Mouse (Mus musculus): ENCODE measurements at regions not wholly inside any gene's neighbourhood (a gene's known extent, or its start where the extent isn't known, plus 50 kb on each side); places are given as distances from the start of the nearest gene placed in this dataset.

DNA sequence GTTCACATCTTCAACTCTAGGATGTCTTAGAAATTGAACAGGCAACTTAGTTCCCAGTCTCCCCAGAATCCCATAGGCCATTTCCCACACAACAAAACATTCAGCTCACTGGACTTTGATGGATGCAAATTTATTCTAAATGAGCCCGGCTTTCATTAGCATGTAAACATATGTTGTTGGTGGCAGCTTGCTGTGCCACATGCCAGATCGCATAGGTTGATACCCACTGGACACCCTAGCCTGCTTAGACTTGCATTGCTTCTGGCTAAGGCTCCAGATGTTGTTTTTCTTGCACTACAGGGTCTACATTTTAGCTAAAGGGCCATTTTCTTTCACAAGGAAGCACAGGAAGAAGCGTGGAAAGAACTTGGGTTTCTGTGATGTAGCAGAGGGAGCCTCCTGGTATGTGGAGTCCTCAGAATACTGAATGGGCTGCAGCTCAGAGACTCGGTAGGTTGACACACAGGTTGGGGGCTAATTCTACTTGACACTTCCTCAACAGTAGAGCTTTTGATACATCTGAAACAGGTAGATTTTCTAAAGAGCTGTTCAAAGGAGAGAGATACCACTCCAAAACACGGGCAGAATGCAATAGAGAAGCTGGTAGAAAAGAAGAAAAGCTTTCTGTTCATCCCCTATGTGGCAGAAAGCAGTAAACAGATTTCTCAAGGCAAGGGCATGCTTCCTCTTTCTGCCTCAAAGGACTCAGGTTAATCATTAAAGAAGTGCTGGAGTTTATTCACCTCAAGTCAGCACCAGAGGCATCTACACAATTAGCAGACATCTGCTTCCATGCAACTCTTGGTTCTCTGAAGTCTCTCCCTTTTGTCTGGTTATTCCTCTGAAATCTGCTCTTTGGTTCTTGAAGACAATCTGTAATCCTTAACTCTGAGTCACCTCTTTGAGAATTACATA lies 153.9 kb upstream of the Pfkp start:
- TF ChIP-seq EP300 (IDR thresholded peaks at IDR 0.05), result no peak
- no peak for TF ChIP-seq CTCF (IDR thresholded peaks at IDR 0.05)
- Histone ChIP-seq H3K4me3 (ENCODE audit: low read depth, low read length) (no peak overlapping the region), H3K36me3 (ENCODE audit: insufficient read depth, low read length) (no peaks in the 10 kb centered on the region), H3K9ac (replicated peaks; ENCODE audit: low read depth) (no peak overlapping the region), H3K4me1 (ENCODE audit: insufficient read depth, low read depth, low read length) (no peaks in the 10 kb centered on the region), H3K27me3 (replicated peaks; ENCODE audit: insufficient read depth, low read length) (no peaks in the 10 kb centered on the region), H3K9me3 (ENCODE audit: low read length) (no peaks in the 10 kb centered on the region), H3K4me2 (replicated peaks; ENCODE audit: low read depth, low read length) (no peak overlapping the region), H3K27ac (ENCODE audit: low read length) (no peak overlapping the region)
- 61% methylated on average over 5 of the region's 5 CpGs for WGBS
- no peak for ATAC-seq
- DNase-seq (ENCODE audit: low spot score), result no peak

GRCm38 (mm10) chr13:6767936-6768588 lies 119.5 kb upstream of the Pfkp start:
- no peak for ATAC-seq
- TF ChIP-seq EP300 (IDR thresholded peaks at IDR 0.05) (no peak), CTCF (IDR thresholded peaks at IDR 0.05) (no peak)

GRCm38 (mm10) chr13:6757151-6757550 lies 108.6 kb upstream of the Pfkp start:
- ATAC-seq, result no peak
- H3K9ac ChIP-seq (replicated peaks; ENCODE audit: low read depth), result no peak overlapping the region
- 59% methylated on average over 1 of the region's 1 CpGs for WGBS
- no peaks in the 10 kb centered on the region for H3K36me3 ChIP-seq (ENCODE audit: insufficient read depth, low read length)
- no peak overlapping the region for H3K27ac ChIP-seq (ENCODE audit: low read length)
- H3K9me3 ChIP-seq (ENCODE audit: low read length), result no peaks in the 10 kb centered on the region
- no peaks in the 10 kb centered on the region for H3K27me3 ChIP-seq (replicated peaks; ENCODE audit: insufficient read depth, low read length)
- no peak overlapping the region for H3K4me3 ChIP-seq (ENCODE audit: low read depth, low read length)
- no peak for DNase-seq (ENCODE audit: low spot score)
- no peak overlapping the region for H3K4me2 ChIP-seq (replicated peaks; ENCODE audit: low read depth, low read length)
- no peaks in the 10 kb centered on the region for H3K4me1 ChIP-seq (ENCODE audit: insufficient read depth, low read depth, low read length)
- TF ChIP-seq EP300 (IDR thresholded peaks at IDR 0.05), result no peak
- peak; percentile 60 for TF ChIP-seq CTCF (IDR thresholded peaks at IDR 0.05)

More at GRCm38 (mm10) chr13:6767936-6768588, 119.5 kb upstream of the Pfkp start:
- no peaks in the 10 kb centered on the region for H3K9me3 ChIP-seq (ENCODE audit: low read length)
- 75% methylated on average over 6 of the region's 6 CpGs for WGBS
- H3K4me2 ChIP-seq (replicated peaks; ENCODE audit: low read depth, low read length), result no peak overlapping the region
- H3K4me1 ChIP-seq (ENCODE audit: insufficient read depth, low read depth, low read length), result no peaks in the 10 kb centered on the region
- no peak overlapping the region for H3K27ac ChIP-seq (ENCODE audit: low read length)
- H3K4me3 ChIP-seq (ENCODE audit: low read depth, low read length), result no peak overlapping the region
- no peak overlapping the region for H3K9ac ChIP-seq (replicated peaks; ENCODE audit: low read depth)
- DNase-seq (ENCODE audit: low spot score), result no peak
- H3K27me3 ChIP-seq (replicated peaks; ENCODE audit: insufficient read depth, low read length), result no peaks in the 10 kb centered on the region
- no peaks in the 10 kb centered on the region for H3K36me3 ChIP-seq (ENCODE audit: insufficient read depth, low read length)

DNA sequence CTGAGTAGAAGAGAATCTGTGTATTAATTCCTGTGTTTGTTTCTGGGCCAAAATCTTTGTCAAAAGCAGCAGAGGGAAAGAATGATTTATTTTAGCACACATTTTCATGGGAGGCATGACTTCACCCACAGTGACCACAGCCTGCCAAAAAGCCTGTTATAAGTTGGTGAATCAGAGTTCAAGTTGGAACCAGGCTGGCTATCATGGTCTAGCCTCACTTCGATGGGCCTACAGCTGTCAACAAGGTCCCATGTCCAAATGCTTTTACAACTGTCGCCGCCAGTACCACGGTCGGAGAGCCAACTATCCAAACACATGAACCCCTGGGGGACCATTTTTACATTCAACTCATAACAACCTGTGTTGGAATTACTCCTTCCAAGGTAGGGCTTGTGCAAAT lies 103.0 kb upstream of the Pfkp start:
- DNase-seq (ENCODE audit: low spot score) (no peak), ATAC-seq (no peak)
- H3K27me3 ChIP-seq (replicated peaks; ENCODE audit: insufficient read depth, low read length), result no peaks in the 10 kb centered on the region
- TF ChIP-seq CTCF (IDR thresholded peaks at IDR 0.05) (no peak), EP300 (IDR thresholded peaks at IDR 0.05) (no peak)
- WGBS, result 81% methylated on average over 5 of the region's 5 CpGs
- H3K27ac ChIP-seq (ENCODE audit: low read length), result no peak overlapping the region
- H3K4me2 ChIP-seq (replicated peaks; ENCODE audit: low read depth, low read length), result no peak overlapping the region
- no peak overlapping the region for H3K4me3 ChIP-seq (ENCODE audit: low read depth, low read length)
- no peaks in the 10 kb centered on the region for H3K9me3 ChIP-seq (ENCODE audit: low read length)
- H3K9ac ChIP-seq (replicated peaks; ENCODE audit: low read depth), result no peak overlapping the region
- no peaks in the 10 kb centered on the region for H3K4me1 ChIP-seq (ENCODE audit: insufficient read depth, low read depth, low read length)
- H3K36me3 ChIP-seq (ENCODE audit: insufficient read depth, low read length), result no peaks in the 10 kb centered on the region

GRCm38 (mm10) chr13:6751149-6751548 lies 102.6 kb upstream of the Pfkp start:
- ATAC-seq, result no peak
- no peak for TF ChIP-seq CTCF (IDR thresholded peaks at IDR 0.05)
- no peak for TF ChIP-seq EP300 (IDR thresholded peaks at IDR 0.05)
- Histone ChIP-seq H3K36me3 (ENCODE audit: insufficient read depth, low read length) (no peaks in the 10 kb centered on the region), H3K27ac (ENCODE audit: low read length) (no peak overlapping the region), H3K4me3 (ENCODE audit: low read depth, low read length) (no peak overlapping the region), H3K9me3 (ENCODE audit: low read length) (no peaks in the 10 kb centered on the region), H3K9ac (replicated peaks; ENCODE audit: low read depth) (no peak overlapping the region), H3K4me1 (ENCODE audit: insufficient read depth, low read depth, low read length) (no peaks in the 10 kb centered on the region), H3K4me2 (replicated peaks; ENCODE audit: low read depth, low read length) (no peak overlapping the region), H3K27me3 (replicated peaks; ENCODE audit: insufficient read depth, low read length) (no peaks in the 10 kb centered on the region)
- no peak for DNase-seq (ENCODE audit: low spot score)
- WGBS, result 31% methylated on average over 1 of the region's 1 CpGs

DNA sequence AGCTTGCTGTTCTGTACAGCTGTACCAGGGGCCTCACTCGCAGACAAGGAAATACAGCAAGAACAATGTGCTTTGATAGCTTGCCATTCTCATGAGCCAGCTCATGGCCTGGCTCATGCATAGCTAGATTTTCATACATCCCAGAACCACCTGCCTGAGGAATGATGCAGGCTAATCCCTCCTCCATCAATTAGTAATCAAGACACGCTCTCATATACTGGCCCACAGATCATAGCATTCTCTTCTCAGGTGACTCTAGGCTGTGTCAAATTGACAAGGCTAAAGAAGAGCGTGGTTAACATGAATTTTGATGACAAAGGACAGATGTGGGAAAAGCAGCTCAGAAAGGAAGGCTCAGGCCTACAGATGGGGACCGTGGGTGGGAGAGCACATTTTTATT lies 93.3 kb upstream of the Pfkp start:
- TF ChIP-seq CTCF (IDR thresholded peaks at IDR 0.05) (no peak), EP300 (IDR thresholded peaks at IDR 0.05) (no peak)

More for the DNA sequence above, 93.3 kb upstream of the Pfkp start:
- ATAC-seq (no peak), DNase-seq (ENCODE audit: low spot score) (no peak)
- Histone ChIP-seq H3K4me1 (ENCODE audit: insufficient read depth, low read depth, low read length) (no peaks in the 10 kb centered on the region), H3K27ac (ENCODE audit: low read length) (no peak overlapping the region), H3K4me2 (replicated peaks; ENCODE audit: low read depth, low read length) (no peak overlapping the region), H3K4me3 (ENCODE audit: low read depth, low read length) (no peak overlapping the region), H3K9me3 (ENCODE audit: low read length) (no peaks in the 10 kb centered on the region), H3K36me3 (ENCODE audit: insufficient read depth, low read length) (no peaks in the 10 kb centered on the region), H3K27me3 (replicated peaks; ENCODE audit: insufficient read depth, low read length) (no peaks in the 10 kb centered on the region), H3K9ac (replicated peaks; ENCODE audit: low read depth) (no peak overlapping the region)
- WGBS, result 77% methylated on average over 4 of the region's 4 CpGs

Measured in lung, postnatal 0 days (tissue).